Mouse (Mus musculus) heart, embryonic 11.5 days (tissue): Measurements from ENCODE around the gene Pspn. TPM values are rescaled to one million over a fixed set of nuclear protein-coding genes. Genes with fewer than 3 reads are reported as not detected.
A peak's percentile ranks its signal among the peaks of the same experiment; 100 is the strongest.

ENCODE experiments used
- ATAC-seq: fragments of 200-750 bp; cut with Nextera tagmentation; replicated peaks from 2 replicates; pipeline ENCODE4 v1.8.0; 2017; ENCODE audit warnings: moderate library complexity; ENCODE audit not compliant: insufficient number of reproducible peaks, low FRiP score, low TSS enrichment
- H3K27ac ChIP-seq: fragments of 300-500 bp; sonication (generic); 2 replicates; pipeline ENCODE4 v1.5.1; 2014; ENCODE audit warnings: mild to moderate bottlenecking, low read depth, low read length
- H3K27me3 ChIP-seq: fragments of 300-500 bp; sonication (generic); 2 replicates; pipeline ENCODE4 v1.6.1; 2014; ENCODE audit warnings: mild to moderate bottlenecking, low read length, mixed read lengths; ENCODE audit not compliant: control insufficient read depth, insufficient read depth
- H3K36me3 ChIP-seq: fragments of 300-500 bp; sonication (generic); 2 replicates; pipeline ENCODE4 v1.6.1; 2014; ENCODE audit warnings: mild to moderate bottlenecking, low read length, moderate library complexity, mixed read lengths; ENCODE audit not compliant: control insufficient read depth, insufficient read depth
- H3K4me1 ChIP-seq: fragments of 300-500 bp; sonication (generic); 2 replicates; pipeline ENCODE4 v1.6.1; 2014; ENCODE audit warnings: low read length; ENCODE audit not compliant: control insufficient read depth, insufficient read depth
- H3K4me2 ChIP-seq: fragments of 300-500 bp; sonication (generic); 2 replicates; pipeline ENCODE4 v1.6.1; 2014; ENCODE audit warnings: mild to moderate bottlenecking, moderate library complexity
- H3K4me3 ChIP-seq: fragments of 300-500 bp; sonication (generic); 2 replicates; pipeline ENCODE4 v1.5.1; 2014; ENCODE audit warnings: low read depth, low read length
- H3K9ac ChIP-seq: fragments of 300-500 bp; sonication (generic); 2 replicates; pipeline ENCODE4 v1.6.1; 2014; ENCODE audit warnings: mild to moderate bottlenecking, low read depth, low read length, moderate library complexity
- H3K9me3 ChIP-seq: fragments of 300-500 bp; sonication (generic); replicated peaks from 2 replicates; pipeline ENCODE4 v1.6.1; 2016; ENCODE audit warnings: low read length; ENCODE audit not compliant: control insufficient read depth
- WGBS: fragments of 180-500 bp; shearing (Covaris S2); extraction: QIAGEN DNeasy Blood & Tissue Kit; methylation state at CpG from one replicate; pipeline ENCODE4 v1.1.7; 2014; ENCODE audit not compliant: insufficient replicate concordance; 5-methylcytosine and 5-hydroxymethylcytosine counted together
- polyA plus RNA-seq: library from polyadenylated mRNA; unstranded; fragments of >200 nt; fragmentation: Nextera tagmentation; extraction: Ambion mirVana; gene quantifications from 2 replicates; pipeline ENCODE4 v1.2.1, GENCODE M21; 2014

The Pspn gene
- polyA plus RNA-seq, 1 experiment from 2014 or later: 0.50 TPM

DNA sequence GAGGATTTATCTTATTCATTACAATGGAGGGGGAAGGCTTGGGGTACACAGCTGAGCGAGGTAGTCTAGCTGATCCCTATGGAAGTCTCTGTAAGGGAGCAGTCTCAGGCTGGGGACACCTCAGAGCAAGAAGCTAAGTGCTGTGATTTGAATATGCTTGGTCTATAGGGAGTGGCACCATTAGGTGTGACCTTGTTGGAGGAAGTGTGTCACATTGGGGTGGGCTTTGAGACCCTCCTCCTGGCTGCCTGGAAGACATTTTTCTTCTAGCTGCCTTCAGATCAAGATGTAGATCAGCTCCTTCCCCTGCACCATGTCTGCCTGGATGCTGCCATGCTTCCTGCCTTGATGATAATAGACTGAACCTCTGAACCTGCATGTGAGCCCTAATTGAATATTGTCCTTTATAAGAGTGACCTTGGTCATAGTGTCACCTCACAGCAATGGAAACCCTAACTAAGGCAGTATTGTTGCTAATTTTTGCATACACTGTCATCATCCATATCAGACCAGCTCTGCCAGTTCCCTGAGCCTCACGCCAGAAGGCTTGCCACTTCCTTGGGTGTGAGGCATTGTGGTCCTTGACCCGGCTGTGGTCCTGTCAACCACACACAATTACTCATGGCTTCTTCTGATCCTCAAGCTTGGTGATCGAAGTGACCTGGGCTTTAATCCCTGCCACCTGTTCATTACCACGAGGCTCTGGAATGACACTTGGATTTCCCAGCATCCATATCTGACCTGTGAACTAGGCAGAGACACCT, 37.0 kb downstream of the Pspn start:
- no peak overlapping the region for H3K4me3 ChIP-seq
- 70% methylated on average over 5 of the region's 5 CpGs for WGBS
- H3K4me1 ChIP-seq: no peaks in the 10 kb centered on the region
- H3K9me3 ChIP-seq: no peaks in the 10 kb centered on the region
- ATAC-seq: no peak
- H3K27me3 ChIP-seq: no peaks in the 10 kb centered on the region
- no peak overlapping the region for H3K4me2 ChIP-seq
- no peak overlapping the region for H3K27ac ChIP-seq
- H3K36me3 ChIP-seq: no peaks in the 10 kb centered on the region
- H3K9ac ChIP-seq: no peak overlapping the region

DNA sequence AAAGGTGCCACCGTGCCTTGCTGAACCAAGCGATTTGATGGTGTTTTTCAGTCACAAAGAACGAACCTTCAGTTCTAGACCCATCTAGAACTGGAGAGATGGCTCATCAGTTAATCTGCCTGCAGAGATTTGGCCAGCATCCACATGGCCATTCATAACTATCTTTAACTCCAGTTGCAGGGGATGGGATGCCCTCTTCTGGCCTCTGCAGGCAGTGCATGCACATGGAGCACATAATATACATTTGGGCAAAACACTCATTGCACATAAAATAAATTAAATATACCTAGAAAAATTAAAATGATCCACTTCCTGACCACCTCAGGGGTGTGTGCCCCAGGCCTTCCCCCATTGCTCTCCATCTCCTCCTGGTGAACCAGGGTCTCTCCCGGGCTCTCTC, 37.9 kb downstream of the Pspn start:
- ATAC-seq: no peak
- Histone ChIP-seq H3K27me3 (no peaks in the 10 kb centered on the region), H3K27ac (no peak overlapping the region), H3K4me1 (no peaks in the 10 kb centered on the region), H3K4me2 (no peak overlapping the region), H3K9me3 (no peaks in the 10 kb centered on the region), H3K4me3 (no peak overlapping the region), H3K9ac (no peak overlapping the region), H3K36me3 (no peaks in the 10 kb centered on the region)
- whole genome bisulfite sequencing: 78% methylated on average over 4 of the region's 4 CpGs

DNA sequence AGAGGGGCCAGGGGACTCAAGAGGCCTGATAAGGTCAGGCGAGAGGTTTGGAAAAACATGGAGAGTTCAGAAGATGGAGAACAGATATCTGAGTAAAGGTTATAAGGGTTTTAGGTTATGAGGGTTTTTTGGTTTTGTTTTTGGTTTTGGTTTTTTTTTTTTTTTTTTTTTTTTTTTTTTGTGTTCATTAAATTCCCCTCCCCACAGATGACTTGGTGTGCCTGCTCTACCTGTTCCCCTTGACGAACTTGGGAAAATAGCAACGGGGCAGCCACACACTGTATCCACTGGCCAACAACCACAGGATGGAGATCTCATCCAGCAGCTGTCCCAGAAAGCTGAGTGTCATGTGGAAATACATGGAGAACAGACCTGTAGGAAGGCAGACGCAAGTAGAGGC, 41.2 kb downstream of the Pspn start:
- Histone ChIP-seq H3K4me3 (no peak overlapping the region), H3K27ac (no peak overlapping the region), H3K4me1 (no peaks in the 10 kb centered on the region), H3K27me3 (no peaks in the 10 kb centered on the region), H3K4me2 (no peak overlapping the region), H3K9ac (no peak overlapping the region), H3K9me3 (no peaks in the 10 kb centered on the region), H3K36me3 (no peaks in the 10 kb centered on the region)
- ATAC-seq: no peak
- 58% methylated on average over 4 of the region's 4 CpGs for WGBS

DNA sequence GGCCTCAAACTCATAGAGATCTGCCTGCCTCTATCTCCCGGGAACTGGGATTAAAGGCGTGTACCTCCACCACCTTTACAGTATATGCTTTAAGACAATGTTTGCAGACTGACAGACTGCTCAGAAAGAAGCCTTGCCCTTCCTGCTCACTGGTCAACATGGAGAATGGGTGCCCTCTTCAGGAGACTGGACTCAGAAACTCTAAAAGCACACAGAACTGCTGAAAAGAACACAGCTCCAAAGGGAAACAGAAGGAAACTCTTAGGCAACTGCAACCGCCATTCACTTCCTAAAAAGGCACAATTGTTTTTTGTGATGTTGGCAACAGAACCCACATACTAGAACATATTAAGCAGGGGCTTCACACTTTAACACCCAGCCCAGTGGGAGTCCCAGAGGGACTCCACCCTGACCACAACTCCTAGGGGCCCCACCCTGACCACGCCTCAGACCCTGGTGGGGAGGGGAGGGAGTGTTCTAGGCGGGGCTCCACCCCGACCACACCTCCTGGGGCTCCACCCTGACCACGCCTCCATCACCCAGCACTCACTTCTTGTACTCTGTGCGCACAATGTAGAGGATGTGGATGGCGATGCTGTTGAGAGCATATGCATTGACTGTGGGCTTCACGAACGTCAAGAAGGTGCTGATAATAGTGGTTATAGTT, 41.9 kb downstream of the Pspn start:
- 16% methylated on average over 11 of the region's 11 CpGs for WGBS
- no peak overlapping the region for H3K4me3 ChIP-seq
- H3K9me3 ChIP-seq: no peaks in the 10 kb centered on the region
- H3K36me3 ChIP-seq: no peaks in the 10 kb centered on the region
- no peaks in the 10 kb centered on the region for H3K4me1 ChIP-seq
- ATAC-seq: peak; percentile 90
- H3K27ac ChIP-seq: no peak overlapping the region
- no peak overlapping the region for H3K9ac ChIP-seq
- H3K4me2 ChIP-seq: no peak overlapping the region
- no peaks in the 10 kb centered on the region for H3K27me3 ChIP-seq

DNA sequence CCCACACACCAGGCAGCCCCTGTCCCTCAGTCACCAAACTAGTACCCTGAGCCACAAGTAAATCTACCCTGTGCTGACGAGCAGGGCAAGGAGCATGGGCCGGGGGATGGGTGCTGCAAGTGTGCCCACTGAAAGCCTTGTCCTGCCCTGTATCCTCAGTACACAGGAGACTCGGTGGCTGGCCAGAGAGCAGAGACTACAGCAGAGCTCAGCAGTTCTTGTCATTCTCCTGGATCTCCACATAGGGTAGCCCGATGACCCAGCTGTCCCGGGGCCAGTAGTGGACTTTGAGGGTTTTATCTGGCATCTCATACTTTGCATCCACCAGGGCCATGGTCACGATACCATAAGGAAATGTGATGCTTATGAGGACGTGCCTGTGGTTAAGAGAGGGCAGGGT, 44.9 kb downstream of the Pspn start:
- H3K27ac ChIP-seq: no peak overlapping the region
- no peaks in the 10 kb centered on the region for H3K36me3 ChIP-seq
- no peak overlapping the region for H3K9ac ChIP-seq
- no peaks in the 10 kb centered on the region for H3K4me1 ChIP-seq
- no peaks in the 10 kb centered on the region for H3K9me3 ChIP-seq
- no peak for ATAC-seq
- H3K27me3 ChIP-seq: no peaks in the 10 kb centered on the region
- no peak overlapping the region for H3K4me2 ChIP-seq
- 73% methylated on average over 7 of the region's 7 CpGs for WGBS
- no peak overlapping the region for H3K4me3 ChIP-seq

DNA sequence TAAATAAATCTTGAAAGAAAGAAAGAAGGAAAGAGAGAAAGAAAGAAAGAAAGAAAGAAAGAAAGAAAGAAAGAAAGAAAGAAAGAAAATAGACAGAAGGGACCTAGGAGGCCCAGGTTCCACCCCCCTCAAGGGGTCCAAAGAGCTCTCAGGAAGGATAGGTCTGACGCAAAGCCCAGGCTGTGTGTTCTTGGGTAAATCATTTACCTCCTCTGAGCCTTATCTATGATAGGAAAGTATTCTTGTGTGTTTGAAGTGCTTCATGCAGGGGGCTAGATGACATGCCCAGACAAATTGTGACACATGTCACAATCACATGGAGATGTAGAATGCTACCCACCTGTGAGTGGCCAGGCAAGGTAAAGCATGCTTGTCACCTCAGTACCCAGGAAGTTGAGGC, 47.2 kb downstream of the Pspn start:
- no peak overlapping the region for H3K9ac ChIP-seq
- H3K4me1 ChIP-seq: no peaks in the 10 kb centered on the region
- H3K36me3 ChIP-seq: no peaks in the 10 kb centered on the region
- no peak overlapping the region for H3K4me3 ChIP-seq
- WGBS: 75% methylated on average over 1 of the region's 1 CpGs
- no peak for ATAC-seq
- H3K9me3 ChIP-seq: no peaks in the 10 kb centered on the region
- no peak overlapping the region for H3K27ac ChIP-seq
- H3K27me3 ChIP-seq: no peaks in the 10 kb centered on the region
- H3K4me2 ChIP-seq: no peak overlapping the region

DNA sequence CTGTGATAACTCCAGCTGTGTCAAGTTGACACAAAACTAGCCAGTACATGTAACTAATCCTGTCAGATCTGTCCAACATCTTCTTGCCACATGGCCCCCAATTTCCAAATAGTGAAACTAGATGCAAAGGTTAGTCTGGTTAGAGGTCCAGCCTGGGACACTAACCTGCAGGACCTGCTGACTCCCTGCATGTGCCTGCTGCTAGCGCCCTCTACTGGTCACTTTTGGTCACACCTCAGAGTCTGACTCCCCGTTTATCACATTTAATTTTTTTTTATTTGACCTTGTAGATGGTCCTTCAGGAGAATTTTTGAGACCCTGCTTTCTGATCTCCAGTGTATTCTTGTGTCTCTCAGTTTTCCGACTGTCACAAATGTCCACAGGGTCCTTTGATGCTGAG, 48.9 kb downstream of the Pspn start:
- Histone ChIP-seq H3K27me3 (no peaks in the 10 kb centered on the region), H3K36me3 (no peaks in the 10 kb centered on the region), H3K9ac (no peak overlapping the region), H3K4me2 (no peak overlapping the region), H3K4me3 (no peak overlapping the region), H3K4me1 (no peaks in the 10 kb centered on the region), H3K27ac (no peak overlapping the region), H3K9me3 (no peaks in the 10 kb centered on the region)
- WGBS: 14% methylated on average over 3 of the region's 3 CpGs
- ATAC-seq: no peak
